ENCODE assay signal across 9 mouse cellular contexts in genomic region chr5:131538311-131538915, GRCm38 (mm10).
DNase-seq lines count a peak whose midpoint lies in the region; ATAC-seq lines count a peak whose summit lies in the region.
"Had no signal": no experiment of that assay in that cellular context is flagged by ENCODE, and none has a peak within 500 bp of the region (broad histone marks: within the 10 kb centered on the region; RNA-seq: fewer than 3 reads in every experiment).

No protein-coding gene starts in this region.

- H3K9me3 ChIP-seq in embryonic facial prominence, embryonic 13.5 days = no peaks in the 10 kb centered on the region
- H3K9me3 ChIP-seq in limb, embryonic 15.5 days = no peaks in the 10 kb centered on the region
- no peaks in the 10 kb centered on the region for H3K9me3 ChIP-seq in midbrain, embryonic 16.5 days (replicated peaks; ENCODE audit: control insufficient read depth, low read length, poor library complexity, severe bottlenecking)

- H3K36me3 ChIP-seq in embryonic facial prominence, embryonic 13.5 days = peaks cover 3% of the 10 kb centered on the region; the same call in 1 of the 2 replicates
- H3K36me3 ChIP-seq in limb, embryonic 15.5 days = no peaks in the 10 kb centered on the region
- H3K36me3 ChIP-seq in midbrain, embryonic 16.5 days (ENCODE audit: control insufficient read depth, insufficient read depth, low read length) = no peaks in the 10 kb centered on the region

- peaks cover 28% of the 10 kb centered on the region for H3K4me1 ChIP-seq in embryonic facial prominence, embryonic 13.5 days
- peaks cover 22% of the 10 kb centered on the region; the same call in 1 of the 2 replicates for H3K4me1 ChIP-seq in limb, embryonic 15.5 days
- H3K4me1 ChIP-seq in midbrain, embryonic 16.5 days (ENCODE audit: control insufficient read depth, insufficient read depth, low read length) = peaks cover 25% of the 10 kb centered on the region

- H3K27me3 ChIP-seq in embryonic facial prominence, embryonic 13.5 days = no peaks in the 10 kb centered on the region
- H3K27me3 ChIP-seq in limb, embryonic 15.5 days = no peaks in the 10 kb centered on the region
- H3K27me3 ChIP-seq in midbrain, embryonic 16.5 days (ENCODE audit: control insufficient read depth, insufficient read depth, low read depth, low read length) = no peaks in the 10 kb centered on the region

- H3K9ac ChIP-seq in embryonic facial prominence, embryonic 13.5 days = peak overlapping the region; percentile 98
- H3K9ac ChIP-seq in limb, embryonic 15.5 days = peak overlapping the region; percentile 88
- peak overlapping the region; percentile 77 for H3K9ac ChIP-seq in midbrain, embryonic 16.5 days (ENCODE audit: low read depth, low read length)

- ATAC-seq in embryonic facial prominence, embryonic 13.5 days (ENCODE audit: insufficient number of reproducible peaks, insufficient read depth, low FRiP score, low TSS enrichment, low read depth) = peak; percentile 85
- peak; percentile 78 for ATAC-seq in limb, embryonic 15.5 days (ENCODE audit: insufficient number of reproducible peaks, low FRiP score, low TSS enrichment, low read depth)
- peak; percentile 80 for ATAC-seq in midbrain, embryonic 16.5 days

- under 1% methylated on average over 60 of the region's 68 CpGs for WGBS in embryonic facial prominence, embryonic 13.5 days
- under 1% methylated on average over 58 of the region's 68 CpGs for WGBS in limb, embryonic 15.5 days
- under 1% methylated on average over 55 of the region's 68 CpGs for WGBS in midbrain, embryonic 16.5 days

- H3K27ac ChIP-seq in embryonic facial prominence, embryonic 13.5 days = peak overlapping the region; percentile 98
- peak overlapping the region; percentile 94 for H3K27ac ChIP-seq in limb, embryonic 15.5 days
- H3K27ac ChIP-seq in midbrain, embryonic 16.5 days (ENCODE audit: low read length) = peak overlapping the region; percentile 97
- H3K27ac ChIP-seq: macrophage had no signal

- H3K4me2 ChIP-seq in embryonic facial prominence, embryonic 13.5 days = peak overlapping the region; percentile 72
- peak overlapping the region; percentile 81 for H3K4me2 ChIP-seq in limb, embryonic 15.5 days
- peak overlapping the region; percentile 83 for H3K4me2 ChIP-seq in midbrain, embryonic 16.5 days (ENCODE audit: low read length)

- DNase-seq in left cerebral cortex, adult 18-20 months (ENCODE audit: low spot score in 2 of 2) = peak; percentile 67 to 72
- no peak for DNase-seq in left cerebral cortex, adult 11 months (ENCODE audit: low spot score)
- DNase-seq in heart, adult 8-10 months (ENCODE audit: low spot score) = peak; percentile 53
- peak; percentile 14 to 52 for DNase-seq in kidney, adult 8-10 months
- peak; percentile 81 for DNase-seq in testis, postnatal 10 days (ENCODE audit: low spot score)

- H3K4me3 ChIP-seq in embryonic facial prominence, embryonic 13.5 days = peak overlapping the region; percentile 95
- peak overlapping the region; percentile 80 for H3K4me3 ChIP-seq in limb, embryonic 15.5 days
- peak overlapping the region; percentile 73 for H3K4me3 ChIP-seq in midbrain, embryonic 16.5 days (ENCODE audit: low read depth, low read length)
